Mouse (Mus musculus) cerebellum, adult 2 months (tissue): ENCODE results near the gene Pfkp. TPM values are rescaled to one million over a fixed set of nuclear protein-coding genes. Genes with fewer than 3 reads are reported as not detected.

Experiments used
- DNase-seq, 2 experiments: peaks; one replicate each; pipeline ENCODE4 v3.0.0; 2021
- H3K27ac ChIP-seq: fragments of 200-500 bp; 2 replicates; pipeline ENCODE4 v1.5.1; 2012; ENCODE audit warnings: low read length, control low read depth, inconsistent platforms; ENCODE audit not compliant: insufficient read depth
- H3K27me3 ChIP-seq: fragments of 200-500 bp; 2 replicates; pipeline ENCODE4 v1.6.1; 2012; ENCODE audit warnings: inconsistent platforms, mild to moderate bottlenecking, low read length, moderate library complexity; ENCODE audit not compliant: control insufficient read depth, insufficient read depth
- H3K4me1 ChIP-seq: fragments of 200-500 bp; 2 replicates; pipeline ENCODE4 v1.6.1; 2011; ENCODE audit warnings: low read length; ENCODE audit not compliant: control insufficient read depth, insufficient read depth
- H3K4me3 ChIP-seq: fragments of 200-500 bp; replicated peaks from 2 replicates; pipeline ENCODE3; 2011; ENCODE audit warnings: mild to moderate bottlenecking, low read depth, low read length, control low read depth; ENCODE audit not compliant: insufficient read depth
- CTCF ChIP-seq: fragments of 200-500 bp; IDR thresholded peaks from 2 replicates; pipeline ENCODE4 v1.5.1; 2011; ENCODE audit warnings: low read depth, mild to moderate bottlenecking, control low read depth, low read length, moderate library complexity, borderline replicate concordance; ENCODE audit not compliant: insufficient read depth
- POLR2A ChIP-seq: fragments of 200-500 bp; IDR thresholded peaks from 2 replicates; pipeline ENCODE4 v1.6.1; 2011; ENCODE audit warnings: low read length, control low read depth, borderline replicate concordance; ENCODE audit not compliant: insufficient read depth
- WGBS: fragments of 180-500 bp; shearing (Covaris S2); methylation state at CpG from one replicate; pipeline ENCODE4 v1.1.7; 2018; 5-methylcytosine and 5-hydroxymethylcytosine counted together
- polyA plus RNA-seq: library from polyadenylated mRNA; depleted of rRNA; stranded (reverse); fragments of >200 nt; gene quantifications from 2 replicates; pipeline ENCODE4 v1.2.3, GENCODE M21; 2012

Pfkp gene
- polyA plus RNA-seq, 1 experiment: 204 TPM

DNA sequence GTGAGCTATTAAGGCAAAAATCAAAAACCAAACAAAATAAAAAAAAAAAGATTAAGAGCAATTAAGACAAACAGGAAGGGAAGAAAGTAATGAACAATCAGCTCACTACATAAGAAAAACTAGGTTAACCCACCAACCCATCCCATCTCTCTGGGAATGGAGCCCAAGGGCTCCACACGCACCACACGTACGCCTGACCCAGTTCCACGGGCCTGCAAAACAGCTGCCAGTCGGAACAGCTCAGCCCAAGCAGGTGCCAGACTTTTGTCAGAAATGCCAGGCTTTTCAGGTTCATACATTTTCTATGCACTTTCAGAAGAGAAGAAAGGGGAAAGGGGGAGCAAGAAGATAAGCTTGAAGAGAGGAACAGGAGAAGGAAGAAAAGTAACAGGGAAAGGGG is 17.9 kb downstream of the Pfkp start:
- no peak overlapping the region for H3K4me3 ChIP-seq
- 13% methylated on average over 5 of the region's 5 CpGs for WGBS
- H3K27me3 ChIP-seq: no peaks in the 10 kb centered on the region
- H3K27ac ChIP-seq: no peak overlapping the region; the same call in 1 of the 2 replicates
- H3K4me1 ChIP-seq: peaks cover 19% of the 10 kb centered on the region
- no peak for TF ChIP-seq CTCF
- TF ChIP-seq POLR2A: no peak
- peak in 1 of 2 experiments; percentile 58 for DNase-seq

DNA sequence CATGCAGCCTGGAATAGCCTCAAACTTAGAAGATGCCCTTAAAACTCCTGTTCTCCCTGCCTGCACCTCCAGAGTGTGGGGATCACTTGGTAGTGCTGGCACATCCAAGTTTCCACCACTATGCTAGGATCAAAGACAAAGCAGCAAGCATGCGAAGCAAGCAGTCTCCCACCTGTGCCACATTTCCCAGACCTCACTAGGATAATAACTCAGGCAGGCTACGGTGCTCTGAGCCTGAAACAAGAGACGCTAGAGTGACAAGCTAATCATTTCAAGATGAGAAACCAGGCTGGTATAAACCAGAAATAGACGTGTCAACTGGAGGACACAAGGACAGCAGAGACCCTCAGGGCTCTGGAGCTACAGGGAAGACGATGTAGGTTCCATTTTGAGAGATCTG is 18.6 kb downstream of the Pfkp start:
- no peak overlapping the region for H3K27ac ChIP-seq
- no peak for DNase-seq
- TF ChIP-seq CTCF (no peak), POLR2A (no peak)
- 60% methylated on average over 5 of the region's 5 CpGs for WGBS
- H3K4me3 ChIP-seq: no peak overlapping the region
- H3K27me3 ChIP-seq: no peaks in the 10 kb centered on the region
- peaks cover 24% of the 10 kb centered on the region for H3K4me1 ChIP-seq

DNA sequence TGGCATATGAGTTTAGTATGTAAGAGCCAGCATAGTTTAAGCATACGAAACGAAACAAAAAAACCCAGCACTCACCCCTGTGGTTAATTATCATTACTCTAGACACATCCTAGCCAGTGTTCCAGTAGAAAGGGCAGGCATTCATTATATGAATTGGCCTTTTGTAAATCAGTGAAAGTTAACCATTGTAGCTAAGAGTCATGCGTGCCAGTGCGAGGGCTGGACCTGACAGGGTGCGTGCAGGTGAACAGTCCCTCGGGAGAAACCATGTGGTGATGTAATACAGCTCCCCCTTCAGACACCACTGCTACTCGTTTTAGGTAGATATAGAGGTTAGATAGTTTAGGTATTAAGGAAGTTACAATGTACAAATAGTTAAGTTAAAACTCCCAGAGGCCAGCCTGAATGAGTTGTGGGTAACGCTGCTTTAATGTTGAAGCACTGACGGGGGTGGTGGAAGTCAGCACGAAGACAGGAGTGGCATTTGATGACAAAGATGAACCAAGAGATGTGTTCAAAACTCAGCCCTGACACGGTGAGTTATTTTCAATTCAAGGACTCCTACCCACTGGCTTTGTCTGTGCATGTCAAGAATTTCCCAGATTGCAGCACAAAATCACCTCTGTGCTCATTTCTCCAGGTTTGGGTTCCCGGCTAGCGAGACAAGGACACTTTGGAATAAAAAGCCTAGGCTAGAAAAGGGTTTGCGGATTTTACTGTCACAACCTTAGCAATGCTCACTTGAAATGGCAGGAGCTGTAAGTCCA is 19.4 kb downstream of the Pfkp start:
- no peak for DNase-seq
- H3K27ac ChIP-seq: no peak overlapping the region
- TF ChIP-seq POLR2A: no peak
- TF ChIP-seq CTCF: no peak
- no peak overlapping the region for H3K4me3 ChIP-seq
- H3K4me1 ChIP-seq: peaks cover 27% of the 10 kb centered on the region
- 85% methylated on average over 14 of the region's 14 CpGs for WGBS
- H3K27me3 ChIP-seq: no peaks in the 10 kb centered on the region

DNA sequence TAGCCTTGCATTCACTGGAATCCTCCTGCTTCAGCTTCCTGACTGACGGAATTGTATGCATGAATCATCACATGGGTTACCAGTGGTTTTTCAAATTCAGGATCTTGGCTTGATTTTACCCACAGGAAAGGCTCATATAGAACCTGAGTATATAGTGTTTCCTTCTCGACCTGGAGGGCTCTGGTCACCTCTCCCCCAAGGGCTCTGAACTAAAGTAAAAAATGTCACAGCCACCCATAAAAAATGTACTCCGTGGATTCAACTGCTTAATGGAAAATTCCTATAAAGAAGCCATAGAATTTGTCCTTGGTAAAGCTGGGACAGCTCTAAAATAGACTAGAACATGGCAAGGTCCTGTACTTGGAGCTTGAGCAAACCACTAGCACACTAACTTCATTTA is 20.3 kb downstream of the Pfkp start:
- no peak overlapping the region for H3K4me3 ChIP-seq

DNA sequence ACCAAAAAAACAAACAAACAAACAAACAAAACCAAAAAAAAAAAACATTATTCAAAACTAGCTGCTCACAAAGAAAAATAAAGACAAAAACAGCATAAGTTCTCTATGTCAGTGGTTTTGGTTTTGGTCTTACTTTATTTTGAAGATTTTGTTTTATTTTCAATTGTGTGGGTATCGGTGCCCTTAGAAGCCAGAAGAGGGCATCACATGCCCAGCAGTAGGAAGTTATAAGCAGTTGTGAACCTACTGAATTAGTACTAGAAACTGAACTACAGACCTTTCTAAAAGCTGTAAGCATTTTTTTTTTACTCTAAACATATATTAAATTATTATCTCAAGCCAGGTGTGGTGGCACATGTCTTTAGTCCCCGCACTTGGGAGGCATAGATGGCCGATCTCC is 21.2 kb downstream of the Pfkp start:
- TF ChIP-seq POLR2A (no peak), CTCF (no peak)
- WGBS: 94% methylated on average over 3 of the region's 3 CpGs

More for the DNA sequence above, 20.3 kb downstream of the Pfkp start:
- Histone ChIP-seq H3K4me1 (peaks cover 25% of the 10 kb centered on the region), H3K27me3 (no peaks in the 10 kb centered on the region), H3K27ac (no peak overlapping the region)
- TF ChIP-seq CTCF (no peak), POLR2A (no peak)
- 81% methylated on average over 3 of the region's 3 CpGs for WGBS
- DNase-seq: no peak

DNA sequence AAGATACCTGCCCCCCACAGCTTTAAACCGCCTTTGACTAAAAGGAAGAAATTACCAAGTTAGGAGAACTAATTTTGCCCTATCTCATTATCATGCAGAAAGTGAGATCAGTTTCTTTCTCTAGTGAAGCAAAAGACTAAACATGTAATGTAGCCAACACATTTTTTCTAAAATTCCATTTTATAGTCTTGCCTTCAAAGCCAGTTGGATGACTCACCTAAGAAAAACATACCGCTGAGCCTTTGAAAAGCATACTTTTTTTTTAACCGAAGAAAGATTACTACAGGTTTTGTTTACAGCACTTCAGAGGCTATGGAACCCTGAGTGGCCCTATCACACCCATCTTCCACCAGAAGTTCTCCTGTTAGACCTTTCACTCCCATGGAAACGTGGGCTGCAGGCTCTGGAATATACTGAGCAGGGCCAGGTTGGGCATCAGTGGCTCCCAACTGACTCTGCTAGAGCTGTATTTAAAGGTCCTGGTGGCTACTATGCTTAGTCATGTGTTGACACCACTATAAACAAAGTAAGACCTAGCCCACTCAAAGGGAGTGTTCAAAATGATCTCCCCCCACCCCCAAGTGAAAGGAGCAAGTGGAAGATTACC is 22.0 kb downstream of the Pfkp start:
- Histone ChIP-seq H3K4me1 (peaks cover 15% of the 10 kb centered on the region), H3K27me3 (no peaks in the 10 kb centered on the region), H3K27ac (no peak overlapping the region), H3K4me3 (no peak overlapping the region)
- DNase-seq: no peak
- TF ChIP-seq POLR2A: no peak
- TF ChIP-seq CTCF: no peak
- WGBS: 61% methylated on average over 4 of the region's 4 CpGs

More for the DNA sequence above, 21.2 kb downstream of the Pfkp start:
- Histone ChIP-seq H3K4me3 (no peak overlapping the region), H3K27me3 (no peaks in the 10 kb centered on the region), H3K4me1 (peaks cover 23% of the 10 kb centered on the region), H3K27ac (no peak overlapping the region)
- no peak for DNase-seq

DNA sequence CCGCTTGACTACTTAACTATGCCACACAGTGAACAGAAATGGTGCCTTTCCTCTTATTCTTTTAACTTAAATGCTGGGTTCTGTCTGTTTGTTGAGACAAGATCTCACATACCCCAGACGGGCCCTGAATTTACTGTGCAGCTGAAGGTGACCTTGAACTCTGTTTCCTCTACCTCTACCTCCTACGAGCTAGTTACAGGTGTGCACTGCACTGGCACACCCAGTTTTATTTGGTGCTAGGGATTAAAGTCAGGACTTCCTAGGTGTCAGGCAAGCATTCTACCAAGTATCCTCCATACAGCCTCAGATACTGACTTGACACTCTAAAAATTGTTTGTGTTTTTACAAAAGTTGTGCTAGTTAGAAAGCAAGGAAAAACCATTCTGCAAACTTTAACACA is 22.6 kb downstream of the Pfkp start:
- 85% methylated on average over 3 of the region's 3 CpGs for whole genome bisulfite sequencing
- Histone ChIP-seq H3K27me3 (no peaks in the 10 kb centered on the region), H3K4me3 (no peak overlapping the region), H3K4me1 (peaks cover 10% of the 10 kb centered on the region), H3K27ac (no peak overlapping the region; the same call in 1 of the 2 replicates)
- no peak for DNase-seq
- TF ChIP-seq POLR2A: no peak
- no peak for TF ChIP-seq CTCF

DNA sequence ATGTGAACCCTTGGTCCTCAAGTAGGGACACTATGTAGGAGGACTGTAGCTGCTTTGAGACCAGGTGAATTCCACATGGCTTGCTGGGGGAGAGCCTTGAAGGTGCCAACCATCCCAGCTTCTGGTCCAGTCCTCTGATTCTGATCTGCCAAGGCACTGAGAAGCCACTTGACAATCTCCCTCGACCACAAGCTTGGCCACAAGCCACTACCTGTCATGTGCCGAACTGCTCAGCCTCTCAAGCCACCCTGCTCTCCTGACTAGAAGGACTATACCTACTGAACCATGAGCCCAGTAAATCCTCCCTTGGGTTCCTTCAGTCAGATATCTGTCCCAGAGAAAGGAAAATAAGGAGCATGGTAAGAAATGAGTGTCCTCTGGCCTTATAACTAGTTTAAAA is 24.0 kb downstream of the Pfkp start:
- peak in 1 of 2 experiments; percentile 41 for DNase-seq
- TF ChIP-seq POLR2A: no peak
- TF ChIP-seq CTCF: no peak
- Histone ChIP-seq H3K27me3 (no peaks in the 10 kb centered on the region), H3K27ac (no peak overlapping the region), H3K4me3 (no peak overlapping the region), H3K4me1 (peaks cover 10% of the 10 kb centered on the region)
- 5% methylated on average over 2 of the region's 2 CpGs for WGBS
